Mouse (Mus musculus) liver, adult 2 months (tissue): Measurements from ENCODE around the gene Eps8.

Source experiments
- CTCF ChIP-seq: fragments of 200-500 bp; IDR thresholded peaks from 2 replicates; pipeline ENCODE4 v1.5.1; 2011; ENCODE audit warnings: low read depth, low read length, control low read depth
- POLR2A ChIP-seq: fragments of 200-500 bp; IDR thresholded peaks from 2 replicates; pipeline ENCODE4 v1.6.1; 2011; ENCODE audit warnings: low read length, control low read depth; ENCODE audit not compliant: insufficient read depth; ENCODE audit errors: extremely low read depth

- no peak for TF ChIP-seq CTCF
- TF ChIP-seq POLR2A: no peak
Observed at GRCm38 (mm10) chr6:137558840-137559239, 95.8 kb downstream of the Eps8 start.
